Mouse (Mus musculus): ENCODE results near the gene Gm11060. TPM values are rescaled to one million over a fixed set of nuclear protein-coding genes. Genes with fewer than 3 reads are reported as not detected.

The Gm11060 gene
- polyA plus RNA-seq, 1 experiment from 2014 or later: not detected

GRCm38 (mm10) chr2:105086081-105086480 lies 5.7 kb upstream of the Gm11060 start:
- Histone ChIP-seq H3K9ac (no peak overlapping the region), H3K4me2 (no peak overlapping the region), H3K4me1 (replicated peaks) (peaks cover 18% of the 10 kb centered on the region), H3K4me3 (no peak overlapping the region), H3K9me3 (no peaks in the 10 kb centered on the region), H3K27me3 (no peaks in the 10 kb centered on the region), H3K27ac (replicated peaks) (no peak overlapping the region), H3K36me3 (no peaks in the 10 kb centered on the region)
- no peak for ATAC-seq (ENCODE audit: low FRiP score, low read depth)
- 98% methylated on average over 3 of the region's 3 CpGs for WGBS

DNA sequence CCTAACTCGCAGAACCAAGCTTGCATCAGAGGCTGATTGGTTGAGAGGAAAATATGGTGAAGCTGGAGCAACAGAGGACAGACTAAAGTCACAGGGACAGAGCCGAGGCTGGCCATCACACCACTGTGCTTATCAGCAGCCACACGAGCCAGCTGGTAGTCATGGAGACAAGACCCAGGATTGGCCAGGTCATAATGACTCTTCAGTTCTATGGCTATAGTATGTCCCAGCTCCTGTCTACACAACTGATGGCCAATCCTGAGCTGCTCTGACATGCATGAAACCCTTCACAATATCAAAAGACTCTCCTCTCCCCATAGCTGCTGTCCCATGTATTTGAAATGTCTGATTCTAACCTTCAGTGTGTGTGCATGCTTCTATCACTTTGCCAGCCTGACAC lies 3.8 kb upstream of the Gm11060 start:
- no peak for ATAC-seq (ENCODE audit: low FRiP score, low read depth)
- Histone ChIP-seq H3K9ac (no peak overlapping the region), H3K4me2 (no peak overlapping the region), H3K4me3 (no peak overlapping the region), H3K27ac (replicated peaks) (no peak overlapping the region), H3K9me3 (no peaks in the 10 kb centered on the region), H3K4me1 (replicated peaks) (peaks cover 18% of the 10 kb centered on the region), H3K27me3 (no peaks in the 10 kb centered on the region), H3K36me3 (no peaks in the 10 kb centered on the region)
- 74% methylated on average over 3 of the region's 3 CpGs for WGBS

DNA sequence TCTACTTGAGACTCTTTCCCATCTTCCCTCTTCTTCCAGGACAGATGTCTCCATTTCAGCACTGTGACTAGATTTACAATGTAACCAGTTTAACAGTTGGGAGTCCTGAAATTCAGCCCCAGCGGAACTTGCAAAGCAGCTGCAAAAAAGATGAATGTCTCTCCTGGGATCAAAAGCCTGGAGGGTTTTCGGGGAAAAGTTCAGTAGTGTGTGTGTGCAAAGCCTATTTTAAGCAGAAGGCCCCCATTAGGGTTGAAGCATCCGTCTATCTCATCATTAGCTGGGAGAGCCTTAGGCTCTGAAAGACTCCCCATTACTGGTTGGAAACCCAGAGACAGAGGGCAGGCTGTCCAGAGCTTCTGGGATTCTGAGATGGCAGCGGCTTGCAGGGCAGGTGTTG lies 2.7 kb upstream of the Gm11060 start:
- Histone ChIP-seq H3K4me1 (replicated peaks) (peaks cover 18% of the 10 kb centered on the region), H3K36me3 (no peaks in the 10 kb centered on the region), H3K9me3 (no peaks in the 10 kb centered on the region), H3K9ac (no peak overlapping the region), H3K4me3 (no peak overlapping the region), H3K27me3 (no peaks in the 10 kb centered on the region), H3K27ac (replicated peaks) (peak overlapping the region; percentile 26), H3K4me2 (no peak overlapping the region)
- 52% methylated on average over 4 of the region's 4 CpGs for WGBS
- no peak for ATAC-seq (ENCODE audit: low FRiP score, low read depth)

GRCm38 (mm10) chr2:105089581-105090508 lies 2.0 kb upstream of the Gm11060 start:
- no peaks in the 10 kb centered on the region for H3K36me3 ChIP-seq
- H3K9me3 ChIP-seq: no peaks in the 10 kb centered on the region
- no peak overlapping the region for H3K4me3 ChIP-seq
- 31% methylated on average over 7 of the region's 7 CpGs for WGBS
- H3K9ac ChIP-seq: no peak overlapping the region
- H3K27ac ChIP-seq (replicated peaks): peak overlapping the region; percentile 44
- no peak overlapping the region for H3K4me2 ChIP-seq
- ATAC-seq (ENCODE audit: low FRiP score, low read depth): peak; percentile 71; the same call in 1 of the 2 replicates
- peaks cover 18% of the 10 kb centered on the region for H3K4me1 ChIP-seq (replicated peaks)
- H3K27me3 ChIP-seq: no peaks in the 10 kb centered on the region

DNA sequence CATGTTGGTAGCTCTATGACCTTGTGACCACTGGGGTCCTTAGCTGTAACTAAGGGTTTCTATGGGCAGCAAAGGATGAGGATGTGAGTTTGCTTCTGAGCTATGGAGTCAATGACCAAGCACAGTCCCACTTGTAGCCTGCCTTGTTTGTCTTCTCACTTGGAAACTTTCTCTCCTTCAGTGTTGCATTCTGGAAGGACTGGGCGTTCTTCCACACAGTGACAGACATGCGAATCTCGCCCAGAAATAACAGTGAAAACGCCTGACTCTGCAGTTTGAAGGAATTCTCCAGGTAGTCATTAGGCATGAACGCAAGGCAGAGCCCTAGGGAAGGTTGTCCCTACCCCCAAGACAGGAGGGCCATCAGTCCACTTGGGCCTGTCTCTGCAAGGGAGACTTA lies 827 bp upstream of the Gm11060 start:
- Histone ChIP-seq H3K4me3 (no peak overlapping the region), H3K4me1 (replicated peaks) (peaks cover 18% of the 10 kb centered on the region), H3K4me2 (no peak overlapping the region), H3K36me3 (no peaks in the 10 kb centered on the region), H3K9me3 (no peaks in the 10 kb centered on the region), H3K27ac (replicated peaks) (no peak overlapping the region), H3K9ac (no peak overlapping the region), H3K27me3 (no peaks in the 10 kb centered on the region)
- WGBS: 84% methylated on average over 5 of the region's 5 CpGs
- no peak for ATAC-seq (ENCODE audit: low FRiP score, low read depth)

DNA sequence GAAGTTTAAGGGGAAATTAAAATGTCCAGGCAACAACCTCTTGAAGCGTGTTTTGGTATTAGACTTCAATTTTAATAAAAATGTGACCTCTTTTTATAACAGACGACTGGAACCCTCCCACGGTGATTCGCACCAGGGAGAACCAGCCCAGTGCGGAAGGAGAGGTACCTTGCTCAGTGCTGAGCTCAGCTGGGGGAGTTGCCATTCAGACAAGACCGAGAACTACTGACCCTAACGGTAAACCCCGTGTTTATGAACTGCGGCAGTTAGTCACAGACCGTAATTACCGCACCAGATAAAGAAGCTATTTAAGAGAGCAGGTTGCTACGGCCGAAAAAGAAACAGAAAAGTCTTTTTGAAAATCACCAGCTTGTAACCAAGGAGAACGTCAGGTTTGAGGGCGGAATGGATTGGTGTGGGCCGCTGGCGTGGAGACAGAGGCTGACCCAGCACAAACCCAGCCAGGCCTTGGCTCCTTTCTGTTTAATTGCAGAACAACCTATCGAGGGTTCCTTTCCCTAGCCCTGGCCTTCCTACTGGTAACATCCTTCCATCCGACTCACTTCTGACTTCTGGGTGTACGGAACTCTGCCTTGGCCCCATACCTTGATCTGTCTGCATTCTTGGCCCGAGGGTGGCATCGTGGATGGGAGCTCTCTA lies 5.6 kb downstream of the Gm11060 start:
- Histone ChIP-seq H3K27me3 (no peaks in the 10 kb centered on the region), H3K27ac (replicated peaks) (no peak overlapping the region), H3K9ac (no peak overlapping the region), H3K9me3 (no peaks in the 10 kb centered on the region), H3K36me3 (no peaks in the 10 kb centered on the region), H3K4me3 (no peak overlapping the region), H3K4me2 (no peak overlapping the region), H3K4me1 (replicated peaks) (no peaks in the 10 kb centered on the region)
- no peak for ATAC-seq (ENCODE audit: low FRiP score, low read depth)
- WGBS: 77% methylated on average over 22 of the region's 22 CpGs

- Histone ChIP-seq H3K27me3 (no peaks in the 10 kb centered on the region), H3K4me2 (no peak overlapping the region), H3K4me3 (no peak overlapping the region), H3K36me3 (no peaks in the 10 kb centered on the region), H3K9ac (no peak overlapping the region), H3K4me1 (replicated peaks) (no peaks in the 10 kb centered on the region), H3K9me3 (no peaks in the 10 kb centered on the region), H3K27ac (replicated peaks) (no peak overlapping the region)
- 50% methylated on average over 7 of the region's 7 CpGs for WGBS
- no peak for ATAC-seq (ENCODE audit: low FRiP score, low read depth)
These were observed 7.6 kb downstream of the Gm11060 start for GRCm38 (mm10) chr2:105099410-105099809.

DNA sequence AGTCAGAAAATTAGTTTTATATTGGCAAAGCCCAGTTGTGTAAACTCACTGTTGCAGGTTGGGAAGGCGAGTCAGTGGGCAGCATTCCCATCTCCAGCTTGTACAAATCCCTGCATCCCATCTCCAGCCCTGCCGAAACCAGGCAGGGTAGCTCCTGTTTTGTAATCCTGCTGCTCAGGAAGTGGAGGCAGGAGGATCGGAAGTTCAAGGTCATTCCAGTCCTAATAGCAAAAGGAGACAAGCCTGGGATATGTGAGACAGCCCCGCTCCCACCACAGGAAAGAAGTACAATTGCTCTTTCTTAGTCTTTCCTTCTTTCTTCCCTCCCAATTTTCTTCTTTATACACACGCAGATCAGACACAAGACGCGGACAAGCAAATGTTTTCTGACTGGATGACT lies 8.7 kb downstream of the Gm11060 start:
- H3K27me3 ChIP-seq: no peaks in the 10 kb centered on the region
- H3K9me3 ChIP-seq: no peaks in the 10 kb centered on the region
- no peak overlapping the region for H3K4me3 ChIP-seq
- no peaks in the 10 kb centered on the region for H3K36me3 ChIP-seq
- H3K9ac ChIP-seq: no peak overlapping the region
- H3K4me2 ChIP-seq: no peak overlapping the region
- no peaks in the 10 kb centered on the region for H3K4me1 ChIP-seq (replicated peaks)
- WGBS: 81% methylated on average over 7 of the region's 7 CpGs
- ATAC-seq (ENCODE audit: low FRiP score, low read depth): no peak
- no peak overlapping the region for H3K27ac ChIP-seq (replicated peaks)

- Histone ChIP-seq H3K9me3 (no peaks in the 10 kb centered on the region), H3K36me3 (no peaks in the 10 kb centered on the region), H3K4me1 (replicated peaks) (no peaks in the 10 kb centered on the region), H3K9ac (no peak overlapping the region), H3K4me3 (no peak overlapping the region), H3K27me3 (peaks cover 24% of the 10 kb centered on the region), H3K27ac (replicated peaks) (no peak overlapping the region), H3K4me2 (no peak overlapping the region)
- WGBS: 5% methylated on average over 6 of the region's 6 CpGs
- ATAC-seq (ENCODE audit: low FRiP score, low read depth): peak; percentile 96
These were observed 16.9 kb downstream of the Gm11060 start for GRCm38 (mm10) chr2:105108703-105109158.

- Histone ChIP-seq H3K4me1 (replicated peaks) (no peaks in the 10 kb centered on the region), H3K4me2 (no peak overlapping the region), H3K4me3 (no peak overlapping the region), H3K36me3 (no peaks in the 10 kb centered on the region), H3K9ac (no peak overlapping the region), H3K9me3 (no peaks in the 10 kb centered on the region), H3K27ac (replicated peaks) (no peak overlapping the region), H3K27me3 (peaks cover 65% of the 10 kb centered on the region)
- no peak for ATAC-seq (ENCODE audit: low FRiP score, low read depth)
- 15% methylated on average over 9 of the region's 9 CpGs for WGBS
These were observed 22.3 kb downstream of the Gm11060 start for GRCm38 (mm10) chr2:105114074-105114473.

GRCm38 (mm10) chr2:105117669-105118068 lies 25.9 kb downstream of the Gm11060 start:
- H3K36me3 ChIP-seq: no peaks in the 10 kb centered on the region
- no peak overlapping the region for H3K27ac ChIP-seq (replicated peaks)
- no peaks in the 10 kb centered on the region for H3K9me3 ChIP-seq
- no peak overlapping the region for H3K9ac ChIP-seq
- WGBS: 75% methylated on average over 8 of the region's 8 CpGs
- no peak overlapping the region for H3K4me2 ChIP-seq
- ATAC-seq (ENCODE audit: low FRiP score, low read depth): no peak
- no peaks in the 10 kb centered on the region for H3K4me1 ChIP-seq (replicated peaks)
- no peak overlapping the region for H3K4me3 ChIP-seq
- peaks cover 86% of the 10 kb centered on the region for H3K27me3 ChIP-seq

GRCm38 (mm10) chr2:105122216-105122615 lies 30.4 kb downstream of the Gm11060 start:
- WGBS: 4% methylated on average over 8 of the region's 8 CpGs
- Histone ChIP-seq H3K4me3 (no peak overlapping the region), H3K27me3 (peaks cover 89% of the 10 kb centered on the region), H3K36me3 (no peaks in the 10 kb centered on the region), H3K9ac (no peak overlapping the region), H3K4me1 (replicated peaks) (peaks cover 15% of the 10 kb centered on the region; the same call in 1 of the 2 replicates), H3K9me3 (no peaks in the 10 kb centered on the region), H3K4me2 (no peak overlapping the region), H3K27ac (replicated peaks) (no peak overlapping the region)
- no peak for ATAC-seq (ENCODE audit: low FRiP score, low read depth)

Data from hindbrain, embryonic 15.5 days (tissue).